Mouse (Mus musculus) lung, embryonic 15.5 days (tissue): ENCODE measurements around the gene Gm17374. TPM values are rescaled to one million over a fixed set of nuclear protein-coding genes. Genes with fewer than 3 reads are reported as not detected.
"Not testable (repeated sequence)": the region's sequence is repeated elsewhere in the genome, so short reads cannot be mapped to it uniquely, and the experiment has no call there.

Experiments
- ATAC-seq: fragments of 200-750 bp; cut with Nextera tagmentation; 2 replicates; pipeline ENCODE4 v1.8.0; 2017; ENCODE audit warnings: moderate number of reproducible peaks, borderline replicate concordance; ENCODE audit not compliant: low FRiP score, low TSS enrichment; ENCODE audit errors: extremely low read depth
- H3K27ac ChIP-seq: fragments of 300-500 bp; sonication (generic); 2 replicates; pipeline ENCODE4 v1.5.1; 2015; ENCODE audit warnings: moderate library complexity, mild to moderate bottlenecking, inconsistent platforms
- H3K27me3 ChIP-seq: fragments of 300-500 bp; sonication (generic); 2 replicates; pipeline ENCODE4 v1.6.1; 2015; ENCODE audit warnings: inconsistent platforms
- H3K36me3 ChIP-seq: fragments of 300-500 bp; sonication (generic); 2 replicates; pipeline ENCODE4 v1.6.1; 2015; ENCODE audit warnings: inconsistent platforms
- H3K4me1 ChIP-seq: fragments of 300-500 bp; sonication (generic); 2 replicates; pipeline ENCODE4 v1.6.1; 2015; ENCODE audit warnings: inconsistent platforms
- H3K4me2 ChIP-seq: fragments of 300-500 bp; sonication (generic); 2 replicates; pipeline ENCODE4 v1.6.1; 2015; ENCODE audit warnings: inconsistent platforms, mild to moderate bottlenecking, moderate library complexity
- H3K4me3 ChIP-seq: fragments of 300-500 bp; sonication (generic); 2 replicates; pipeline ENCODE4 v1.5.1; 2015; ENCODE audit warnings: mild to moderate bottlenecking, inconsistent platforms
- H3K9ac ChIP-seq: fragments of 300-500 bp; sonication (generic); 2 replicates; pipeline ENCODE4 v1.6.1; 2015; ENCODE audit warnings: inconsistent platforms
- H3K9me3 ChIP-seq: fragments of 300-500 bp; sonication (generic); 2 replicates; pipeline ENCODE4 v1.6.1; 2016; ENCODE audit warnings: inconsistent platforms
- WGBS: fragments of 180-500 bp; shearing (Covaris S2); methylation state at CpG from one replicate; pipeline ENCODE4 v1.1.7; 2015; 5-methylcytosine and 5-hydroxymethylcytosine counted together
- polyA plus RNA-seq: library from polyadenylated mRNA; unstranded; fragments of >200 nt; fragmentation: Nextera tagmentation; extraction: Ambion mirVana; gene quantifications from 2 replicates; pipeline ENCODE4 v1.2.1, GENCODE M21; 2015

Gene Gm17374
- polyA plus RNA-seq, result not detected in 2 replicates

DNA sequence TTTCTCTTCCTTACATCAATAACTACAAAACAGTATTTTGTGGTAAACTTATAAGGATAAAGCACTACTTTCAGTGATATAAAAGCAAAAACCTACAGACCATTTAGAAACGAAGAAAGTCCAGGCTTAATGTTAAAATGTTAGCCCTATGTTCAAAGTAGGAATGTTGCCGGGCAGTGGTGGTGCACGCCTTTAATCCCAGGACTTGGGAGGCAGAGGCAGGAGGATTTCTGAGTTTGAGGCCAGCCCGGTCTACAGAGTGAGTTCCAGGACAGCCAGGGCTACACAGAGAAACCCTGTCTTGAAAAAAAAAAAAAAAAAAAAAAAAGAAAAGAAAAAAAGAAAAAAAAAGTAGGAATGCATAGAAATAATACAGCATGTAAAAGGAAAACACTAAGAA, at the start of gene Gm17374:
Gene Gm17374, plus strand, starts transcription at position 301 of the 400 bp plus-strand sequence.
- not testable (repeated sequence) for H3K9me3 ChIP-seq, ATAC-seq, H3K27ac ChIP-seq, H3K4me3 ChIP-seq, H3K4me2 ChIP-seq, H3K9ac ChIP-seq, H3K4me1 ChIP-seq, H3K27me3 ChIP-seq
- WGBS, result 90% methylated on average over 4 of the region's 4 CpGs
- H3K36me3 ChIP-seq, result peaks cover 36% of the 10 kb centered on the region

- Histone ChIP-seq H3K4me2 (no peak overlapping the region), H3K9ac (no peak overlapping the region), H3K4me3 (no peak overlapping the region), H3K27me3 (no peaks in the 10 kb centered on the region), H3K4me1 (no peaks in the 10 kb centered on the region), H3K9me3 (no peaks in the 10 kb centered on the region), H3K36me3 (no peaks in the 10 kb centered on the region), H3K27ac (no peak overlapping the region)
- 51% methylated on average over 3 of the region's 3 CpGs for WGBS
- ATAC-seq, result no peak
These were observed 46.9 kb upstream of the Gm17374 start for GRCm38 (mm10) chr2:140104951-140105350.

DNA sequence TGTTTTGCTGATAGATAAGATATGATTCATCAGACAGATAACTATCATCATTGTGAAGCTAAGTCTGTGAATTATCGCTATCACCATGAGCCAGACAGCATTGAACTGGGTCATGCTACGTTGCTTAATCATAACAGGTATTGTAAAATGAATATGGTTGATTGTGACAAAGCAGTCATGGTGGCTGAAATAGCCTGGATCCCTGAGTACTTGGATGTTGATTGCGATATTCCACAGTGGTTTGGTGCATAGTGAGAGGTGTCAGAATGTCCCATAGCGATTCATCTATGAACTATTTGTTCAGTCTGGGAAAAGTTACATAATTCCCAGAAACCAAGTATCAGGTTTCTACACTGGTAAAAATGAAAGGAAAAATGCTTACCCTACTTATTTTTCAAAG, 44.2 kb upstream of the Gm17374 start:
- no peak overlapping the region for H3K4me2 ChIP-seq
- no peaks in the 10 kb centered on the region for H3K4me1 ChIP-seq
- no peak overlapping the region for H3K4me3 ChIP-seq
- no peaks in the 10 kb centered on the region for H3K36me3 ChIP-seq
- no peak overlapping the region for H3K9ac ChIP-seq
- H3K27me3 ChIP-seq, result no peaks in the 10 kb centered on the region
- H3K27ac ChIP-seq, result no peak overlapping the region
- no peak for ATAC-seq
- WGBS, result 75% methylated on average over 4 of the region's 4 CpGs
- no peaks in the 10 kb centered on the region for H3K9me3 ChIP-seq

DNA sequence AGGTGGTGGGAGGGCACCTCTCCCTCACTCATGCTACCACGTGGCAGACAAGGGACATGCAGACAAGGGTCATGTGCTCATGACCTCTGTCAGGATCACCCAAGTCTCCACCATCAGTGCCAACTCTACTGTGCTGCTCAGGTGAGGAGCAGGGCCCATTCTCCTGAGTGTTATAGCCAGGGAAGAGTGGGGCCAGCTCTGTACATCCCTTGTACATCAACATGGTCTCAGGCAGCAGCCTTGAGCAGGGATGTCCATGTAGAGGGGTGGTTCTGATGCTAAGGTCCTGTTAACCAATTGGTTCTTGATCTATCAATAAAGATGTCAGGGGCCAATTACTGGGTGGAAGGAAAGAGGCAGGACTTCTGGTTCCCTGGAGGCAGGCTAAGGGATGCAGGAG, 42.9 kb upstream of the Gm17374 start:
- H3K4me1 ChIP-seq, result no peaks in the 10 kb centered on the region
- H3K9ac ChIP-seq, result no peak overlapping the region
- no peak overlapping the region for H3K4me2 ChIP-seq
- WGBS, result 33% methylated on average over 1 of the region's 1 CpGs
- ATAC-seq, result no peak
- H3K36me3 ChIP-seq, result no peaks in the 10 kb centered on the region
- no peaks in the 10 kb centered on the region for H3K9me3 ChIP-seq
- H3K27ac ChIP-seq, result no peak overlapping the region
- no peak overlapping the region for H3K4me3 ChIP-seq
- no peaks in the 10 kb centered on the region for H3K27me3 ChIP-seq

GRCm38 (mm10) chr2:140113851-140114250, 38.0 kb upstream of the Gm17374 start:
- H3K36me3 ChIP-seq, result no peaks in the 10 kb centered on the region
- no peak overlapping the region for H3K9ac ChIP-seq
- H3K27me3 ChIP-seq, result no peaks in the 10 kb centered on the region
- H3K4me1 ChIP-seq, result no peaks in the 10 kb centered on the region
- H3K4me3 ChIP-seq, result no peak overlapping the region
- 81% methylated on average over 8 of the region's 8 CpGs for WGBS
- H3K9me3 ChIP-seq, result no peaks in the 10 kb centered on the region
- H3K27ac ChIP-seq, result no peak overlapping the region
- no peak overlapping the region for H3K4me2 ChIP-seq
- no peak for ATAC-seq

- Histone ChIP-seq H3K27me3 (no peaks in the 10 kb centered on the region), H3K9me3 (no peaks in the 10 kb centered on the region), H3K4me3 (no peak overlapping the region), H3K4me1 (no peaks in the 10 kb centered on the region), H3K27ac (no peak overlapping the region), H3K4me2 (no peak overlapping the region), H3K9ac (no peak overlapping the region), H3K36me3 (peaks cover 60% of the 10 kb centered on the region)
- 88% methylated on average over 2 of the region's 2 CpGs for WGBS
- ATAC-seq, result no peak
These were observed 26.3 kb upstream of the Gm17374 start for GRCm38 (mm10) chr2:140125516-140125915.

GRCm38 (mm10) chr2:140159186-140159730, 7.4 kb downstream of the Gm17374 start:
- Histone ChIP-seq H3K36me3 (peaks cover 46% of the 10 kb centered on the region), H3K4me1 (no peaks in the 10 kb centered on the region), H3K4me2 (no peak overlapping the region), H3K27ac (no peak overlapping the region), H3K9me3 (no peaks in the 10 kb centered on the region), H3K4me3 (no peak overlapping the region), H3K9ac (no peak overlapping the region), H3K27me3 (no peaks in the 10 kb centered on the region)
- ATAC-seq, result no peak
- 73% methylated on average over 3 of the region's 3 CpGs for WGBS

GRCm38 (mm10) chr2:140163351-140163854, 11.6 kb downstream of the Gm17374 start:
- H3K4me2 ChIP-seq, result no peak overlapping the region
- H3K9me3 ChIP-seq, result no peaks in the 10 kb centered on the region
- no peaks in the 10 kb centered on the region for H3K4me1 ChIP-seq
- WGBS, result 94% methylated on average over 5 of the region's 5 CpGs
- H3K27ac ChIP-seq, result no peak overlapping the region
- no peak overlapping the region for H3K9ac ChIP-seq
- ATAC-seq, result no peak
- H3K27me3 ChIP-seq, result no peaks in the 10 kb centered on the region
- H3K36me3 ChIP-seq, result peaks cover 36% of the 10 kb centered on the region
- no peak overlapping the region for H3K4me3 ChIP-seq

- WGBS, result 66% methylated on average over 1 of the region's 1 CpGs
These were observed 17.2 kb downstream of the Gm17374 start for GRCm38 (mm10) chr2:140169057-140169456.

DNA sequence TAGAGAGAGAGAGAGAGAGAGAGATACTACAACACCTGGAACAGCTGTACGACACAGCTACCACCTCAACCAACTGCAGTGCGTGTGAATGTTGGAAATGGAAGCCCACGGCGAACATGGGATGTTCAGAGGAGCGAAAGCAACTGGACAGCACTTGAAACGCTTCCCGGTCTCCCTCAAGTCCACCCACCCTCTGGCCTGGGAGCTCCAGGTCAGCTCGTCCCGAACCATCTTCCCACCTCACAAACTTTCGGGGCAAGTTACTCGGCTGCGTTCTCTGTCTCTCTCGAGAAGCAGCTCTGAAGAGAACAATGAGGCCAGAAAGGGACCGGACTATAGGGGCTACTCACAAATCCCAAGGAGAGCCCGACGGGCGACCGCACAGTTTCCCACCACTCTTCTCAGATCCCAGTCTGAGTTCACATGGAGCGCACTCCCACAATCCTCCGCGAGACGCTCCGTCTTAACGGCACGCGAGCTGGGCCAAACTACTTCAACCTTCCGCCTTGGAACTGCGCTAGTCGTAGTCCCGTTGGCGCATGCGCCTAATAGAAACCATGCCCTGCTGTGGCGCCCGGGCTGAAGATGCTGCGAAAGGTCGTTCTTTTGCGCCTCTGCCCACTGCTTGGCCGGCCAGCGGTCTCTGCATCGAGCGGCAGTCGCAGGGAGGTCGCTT, 18.4 kb downstream of the Gm17374 start, which contains the start of the genes Esf1 and Ndufaf5:
Gene Esf1, minus strand, starts transcription at position 438 of the 676 bp plus-strand sequence.
Gene Ndufaf5, plus strand, starts transcription at position 523 of the 676 bp plus-strand sequence.
- H3K9me3 ChIP-seq, result no peaks in the 10 kb centered on the region
- peak within 1 kb of the TSS; percentile 47 for H3K27ac ChIP-seq
- H3K4me2 ChIP-seq, result peak within 1 kb of the TSS; percentile 76
- peaks cover 15% of the 10 kb centered on the region for H3K36me3 ChIP-seq
- WGBS, result under 1% methylated on average over 43 of the region's 43 CpGs
- peaks cover 12% of the 10 kb centered on the region for H3K4me1 ChIP-seq
- no peaks in the 10 kb centered on the region for H3K27me3 ChIP-seq
- ATAC-seq, result peak; percentile 99
- peak within 1 kb of the TSS; percentile 91 for H3K4me3 ChIP-seq
- H3K9ac ChIP-seq, result peak within 1 kb of the TSS; percentile 88

More at GRCm38 (mm10) chr2:140169057-140169456, 17.2 kb downstream of the Gm17374 start:
- no peaks in the 10 kb centered on the region for H3K9me3 ChIP-seq
- no peak overlapping the region for H3K27ac ChIP-seq
- H3K9ac ChIP-seq, result no peak overlapping the region
- peaks cover 23% of the 10 kb centered on the region for H3K36me3 ChIP-seq
- H3K4me3 ChIP-seq, result no peak overlapping the region
- no peaks in the 10 kb centered on the region for H3K27me3 ChIP-seq
- H3K4me2 ChIP-seq, result peak overlapping the region; percentile 76; the same call in 1 of the 2 replicates
- no peak for ATAC-seq
- H3K4me1 ChIP-seq, result peaks cover 12% of the 10 kb centered on the region

DNA sequence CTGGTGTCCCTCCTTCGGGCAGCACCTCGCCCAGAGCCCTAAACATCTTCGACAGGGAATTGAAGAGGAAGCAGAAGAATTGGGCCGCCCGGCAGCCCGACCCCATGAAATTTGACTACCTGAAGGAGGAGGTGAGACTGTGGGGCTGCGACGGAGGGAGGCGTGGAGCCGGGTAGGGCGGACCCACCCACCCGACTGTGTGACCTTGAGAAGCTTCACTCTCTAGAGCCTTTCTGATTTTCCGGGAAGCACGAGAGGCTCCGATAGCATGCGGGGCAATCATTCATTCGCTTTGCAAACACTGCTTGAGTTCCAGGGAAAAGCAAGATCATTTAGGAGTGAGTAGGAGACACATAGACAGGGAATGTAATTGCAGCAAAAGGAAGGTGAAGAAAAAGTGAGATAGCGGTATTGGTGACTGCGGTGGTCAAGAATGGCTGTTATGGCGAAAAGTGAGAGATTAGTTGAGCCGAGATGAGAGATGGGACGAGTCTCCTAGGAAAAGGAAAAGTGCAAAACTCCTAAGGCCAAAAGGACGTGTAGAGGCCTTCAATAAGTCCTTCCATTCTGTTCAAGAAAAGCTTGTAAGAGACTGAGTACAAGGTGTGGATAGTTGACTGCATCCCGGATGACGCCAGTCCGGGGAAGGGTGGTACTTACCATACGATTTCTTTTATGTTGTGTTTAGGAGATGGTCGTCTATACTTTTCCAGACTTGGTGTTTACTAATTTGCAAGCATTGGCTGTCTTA, 19.1 kb downstream of the Gm17374 start:
- H3K9me3 ChIP-seq, result no peaks in the 10 kb centered on the region
- peak overlapping the region; percentile 76 for H3K4me2 ChIP-seq
- peaks cover 12% of the 10 kb centered on the region for H3K4me1 ChIP-seq
- peak overlapping the region; percentile 91 for H3K4me3 ChIP-seq
- H3K27ac ChIP-seq, result peak overlapping the region; percentile 47
- 4% methylated on average over 28 of the region's 28 CpGs for WGBS
- ATAC-seq, result peak; percentile 89
- H3K9ac ChIP-seq, result peak overlapping the region; percentile 88
- no peaks in the 10 kb centered on the region for H3K27me3 ChIP-seq
- H3K36me3 ChIP-seq, result peaks cover 13% of the 10 kb centered on the region
